Mouse (Mus musculus): ENCODE results near the gene Disp2.
A peak's percentile ranks its signal among the peaks of the same experiment; 100 is the strongest.

Gene Disp2

DNA sequence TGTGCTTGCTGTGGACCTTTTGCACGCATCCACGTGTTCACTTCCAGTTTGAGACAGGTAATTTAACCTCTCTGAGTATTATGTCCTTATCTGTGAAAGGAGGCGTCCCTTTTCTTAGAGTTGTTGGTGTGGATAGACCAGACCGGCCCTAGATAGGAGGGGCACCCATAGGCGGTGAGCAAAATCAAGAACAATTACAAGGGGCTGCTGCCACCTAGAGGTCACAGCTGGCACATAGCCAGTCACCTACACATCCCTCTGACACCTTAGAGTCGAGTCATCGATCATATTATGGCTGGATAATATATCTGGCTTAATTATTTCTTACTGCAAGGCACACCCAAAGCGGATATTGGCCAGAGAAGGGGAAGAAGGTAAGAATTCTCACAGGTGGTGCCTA, 19.7 kb upstream of the Disp2 start:
- no peak for DNase-seq (ENCODE audit: low spot score)

DNA sequence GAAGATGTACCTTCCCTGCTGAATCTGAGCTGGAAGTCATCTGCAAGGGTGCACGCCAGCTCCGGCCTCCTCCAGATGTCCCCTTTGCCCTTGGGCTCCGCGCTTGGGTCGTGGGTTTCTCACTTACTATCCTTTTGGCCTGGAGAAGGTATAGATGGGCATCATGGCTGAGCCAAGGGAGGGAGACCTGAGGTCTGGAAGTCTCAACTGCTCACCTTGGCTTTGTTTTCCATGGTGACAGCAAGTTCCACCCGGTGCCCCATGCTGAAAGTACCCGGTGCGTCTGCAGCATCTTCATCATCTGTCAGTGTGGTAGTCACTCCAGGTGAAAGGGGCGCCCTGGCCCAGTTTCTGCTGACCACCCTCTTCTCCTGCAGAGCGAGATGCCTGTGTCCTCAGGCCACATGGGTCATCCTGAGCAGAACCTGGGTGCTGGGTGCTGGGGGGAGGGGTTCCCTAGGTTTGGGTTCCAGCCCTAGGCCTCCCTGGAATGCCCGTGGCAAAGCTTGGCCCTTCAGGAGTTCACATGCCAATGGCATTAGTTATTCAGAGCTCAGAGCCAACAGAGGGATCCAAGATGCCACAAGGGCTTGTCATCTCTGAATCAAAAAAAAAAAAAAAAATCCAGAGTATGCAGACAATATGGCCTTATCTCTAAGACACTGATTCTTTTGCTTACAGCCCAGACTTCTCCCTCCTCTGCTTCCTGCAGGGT, 19.1 kb upstream of the Disp2 start:
- DNase-seq (ENCODE audit: low spot score): no peak

DNA sequence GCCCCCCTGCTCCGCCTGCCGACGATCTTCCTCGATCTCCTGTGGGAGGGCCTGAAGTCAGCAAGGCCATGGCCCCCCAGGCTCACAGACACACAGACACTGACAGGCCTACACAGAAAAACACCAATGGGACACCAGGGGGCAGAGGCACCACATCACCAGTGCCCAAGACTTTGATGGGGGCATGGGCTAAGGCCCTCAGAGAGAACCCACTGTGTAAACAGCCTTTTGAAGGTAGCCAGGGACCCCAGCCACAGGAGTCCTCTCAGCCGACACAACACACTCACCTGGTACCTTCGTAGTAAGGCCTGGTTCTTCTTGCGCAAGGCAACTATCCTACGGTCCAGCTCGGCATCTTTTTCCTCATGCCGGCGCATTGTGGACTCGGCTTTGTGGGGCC, 18.2 kb upstream of the Disp2 start:
- no peak for DNase-seq (ENCODE audit: low spot score)

DNA sequence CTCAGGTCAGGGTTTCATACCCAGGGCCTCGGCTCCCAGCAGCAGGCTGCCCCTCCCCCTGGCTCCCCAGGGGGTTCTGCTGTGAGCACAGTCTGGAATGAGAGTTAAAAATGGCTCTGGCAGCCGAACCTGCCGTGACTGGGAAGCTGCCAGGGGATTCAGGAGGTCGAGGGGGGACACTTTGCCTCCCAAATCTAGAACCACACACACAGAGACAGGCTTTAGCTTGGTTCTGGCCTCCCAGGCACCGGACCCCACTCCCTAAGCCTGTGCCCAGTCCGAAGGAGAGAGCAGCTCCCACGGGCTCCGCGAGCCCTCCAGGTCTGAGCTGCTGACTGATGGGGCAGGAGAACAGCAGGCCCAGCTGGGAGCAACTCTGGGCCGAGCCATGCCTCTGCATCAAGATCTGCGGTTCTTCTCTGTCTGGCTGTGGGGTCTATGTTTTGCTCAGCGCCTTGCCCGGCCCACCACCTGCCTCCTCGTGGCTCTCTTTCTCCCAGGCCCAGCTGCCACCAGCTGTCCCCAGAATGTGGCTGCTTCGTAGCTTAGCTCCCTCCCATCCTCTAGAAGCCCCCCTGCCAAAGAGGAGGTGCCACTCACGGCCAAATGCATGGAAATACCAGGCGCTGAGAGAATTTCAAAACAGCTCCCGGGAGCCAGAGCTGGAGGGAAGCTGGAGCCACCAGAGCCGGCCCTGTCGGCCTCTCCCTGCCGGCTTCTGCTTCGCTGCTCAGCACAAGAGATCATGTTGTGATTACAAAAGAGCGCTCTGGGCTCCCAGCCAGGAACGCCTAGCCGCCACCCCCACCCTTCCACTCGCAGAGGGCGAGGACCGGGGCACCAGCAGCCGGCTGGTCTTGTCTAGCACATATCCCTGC, 17.4 kb upstream of the Disp2 start, which contains the start of gene Ccdc9b:
Gene Ccdc9b, minus strand, starts transcription at position 756 of the 878 bp plus-strand sequence.
- DNase-seq (ENCODE audit: low spot score): peak; percentile 90

DNA sequence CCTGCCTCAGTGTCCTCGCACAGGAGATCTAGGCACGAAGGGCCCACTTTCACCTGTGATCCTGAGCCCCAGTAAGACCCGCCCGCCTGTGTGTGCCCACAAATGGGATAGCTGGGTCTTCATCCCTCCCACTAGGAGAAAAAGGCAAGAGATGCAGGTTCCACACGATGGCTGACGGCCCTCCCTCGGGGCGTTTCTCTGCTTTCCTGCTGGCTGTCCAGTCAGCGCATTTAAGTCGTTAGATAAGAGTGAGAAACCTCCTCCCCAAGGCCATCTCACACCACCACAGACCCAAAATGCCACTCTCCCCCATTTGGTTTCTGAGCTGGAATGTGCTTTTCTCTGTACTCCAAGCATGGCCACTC, 16.8 kb upstream of the Disp2 start:
- DNase-seq (ENCODE audit: low spot score): no peak

DNA sequence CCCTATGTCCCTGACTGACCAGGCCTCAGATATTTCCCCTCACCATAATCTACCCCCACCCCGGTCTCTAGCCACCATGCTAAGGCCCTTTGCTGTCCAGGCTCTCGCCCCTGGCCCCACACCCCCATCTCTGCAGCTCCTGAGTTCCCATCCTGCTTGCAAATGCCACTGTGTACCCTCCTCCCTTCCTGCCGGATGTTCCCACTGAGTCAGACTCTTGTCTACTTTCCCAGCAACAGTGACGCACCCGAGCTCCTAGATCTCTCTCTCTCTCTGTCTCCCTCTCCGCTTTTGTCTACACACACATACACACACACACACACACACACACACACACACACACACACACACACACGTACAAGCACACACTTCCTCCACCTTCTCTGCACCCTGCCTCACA, 16.1 kb upstream of the Disp2 start:
- DNase-seq (ENCODE audit: low spot score): no peak

DNA sequence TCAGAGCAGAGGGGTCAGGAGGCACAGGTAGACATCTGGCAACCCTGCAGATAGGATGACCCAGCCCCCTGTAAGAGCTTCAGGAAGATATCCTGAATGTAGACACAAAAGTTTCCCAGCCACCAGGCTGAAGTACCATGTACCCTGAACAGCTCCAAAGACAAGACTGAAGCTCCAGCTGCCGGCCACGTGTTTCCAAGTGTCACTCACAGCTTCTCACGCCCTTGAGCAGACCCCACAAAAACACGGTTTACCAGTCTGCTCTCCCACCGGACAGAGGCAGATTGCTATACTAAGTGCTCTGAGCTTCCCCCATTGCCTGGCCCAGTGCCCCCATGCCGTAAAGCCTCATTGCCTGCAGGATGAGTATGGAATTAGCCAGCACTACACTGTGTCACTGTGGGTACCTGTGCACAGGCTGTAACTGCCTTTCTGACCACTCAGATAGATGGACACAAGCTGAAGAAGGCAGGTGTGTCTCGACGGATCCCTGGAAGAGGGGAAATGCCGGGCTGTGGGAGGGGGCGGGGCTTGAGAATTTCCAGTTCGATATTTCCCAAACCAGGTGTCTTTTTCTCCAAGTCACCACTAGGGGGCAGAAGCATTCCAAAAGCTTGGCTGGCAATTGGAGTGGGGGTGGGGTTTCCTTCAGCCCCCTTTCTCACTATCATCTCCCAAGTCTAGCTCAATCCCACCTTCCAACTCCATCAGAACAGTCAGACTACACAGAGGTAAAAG, 15.3 kb upstream of the Disp2 start:
- no peak for DNase-seq (ENCODE audit: low spot score)

DNA sequence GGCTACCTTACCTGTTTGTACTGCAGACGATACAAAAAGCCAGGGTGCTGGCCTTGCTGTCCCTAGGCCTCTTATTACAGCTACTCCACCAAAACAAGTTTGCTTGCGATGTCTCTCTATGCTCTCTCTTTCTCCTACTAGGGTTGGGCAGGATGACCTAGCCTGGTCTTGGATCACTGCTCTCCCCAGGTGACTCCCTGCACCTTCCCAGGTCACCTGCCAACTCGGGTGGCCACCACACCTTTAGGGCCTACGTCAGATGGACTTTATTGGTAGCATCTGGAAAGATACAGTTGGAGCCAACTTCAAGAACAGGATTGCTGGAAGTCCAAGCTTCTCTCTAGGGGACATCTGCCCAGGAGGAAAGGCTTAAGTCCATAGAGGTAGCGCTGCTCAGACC, 14.6 kb upstream of the Disp2 start:
- no peak for DNase-seq (ENCODE audit: low spot score)

DNA sequence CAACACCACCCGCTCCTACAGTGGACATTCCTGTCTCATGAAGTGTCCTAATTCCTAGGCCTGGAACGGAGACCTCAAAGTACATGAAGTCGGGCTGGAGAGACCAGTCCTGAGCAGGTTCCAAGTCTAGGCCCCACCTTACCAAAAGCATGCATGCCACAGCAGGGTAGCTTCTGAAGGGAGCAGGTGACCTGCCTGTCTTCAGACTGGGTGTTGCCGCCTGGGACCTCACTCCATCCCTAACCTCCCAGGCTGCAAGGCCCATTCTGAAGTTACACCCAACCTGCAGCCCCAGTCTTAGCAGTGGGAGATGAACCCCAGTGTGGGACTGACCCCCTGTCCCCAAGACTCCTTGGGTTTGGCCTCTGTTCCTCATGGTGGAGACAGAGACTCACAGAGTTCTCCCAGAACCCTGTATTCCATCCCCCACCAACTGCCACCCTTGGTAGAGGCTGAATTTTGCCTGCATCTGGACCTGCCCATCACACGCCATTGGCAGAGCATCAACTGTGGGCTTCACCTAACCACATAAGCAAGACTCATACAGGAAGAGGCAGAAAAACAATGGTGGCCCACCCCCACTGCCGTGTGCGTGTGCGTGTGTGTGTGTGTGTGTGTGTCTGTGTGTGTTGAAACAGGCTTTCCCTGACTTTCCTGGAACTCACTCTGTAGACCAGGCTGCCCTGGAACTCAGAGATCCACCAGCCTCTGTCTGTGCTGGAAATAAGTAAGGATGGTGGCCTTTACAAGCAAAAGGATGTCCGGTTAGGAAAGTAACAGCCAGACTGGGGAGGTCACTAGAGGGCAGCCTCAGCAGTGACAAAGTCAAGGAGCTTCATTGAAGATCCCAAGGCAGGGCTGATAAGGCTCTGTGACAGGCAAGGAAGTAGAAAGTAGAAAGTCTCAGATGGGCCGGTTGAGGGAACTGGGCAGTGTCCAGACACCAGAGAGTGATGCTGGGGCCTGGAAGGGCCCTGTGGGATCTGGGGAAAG, 13.2 kb upstream of the Disp2 start:
- DNase-seq (ENCODE audit: low spot score): no peak

DNA sequence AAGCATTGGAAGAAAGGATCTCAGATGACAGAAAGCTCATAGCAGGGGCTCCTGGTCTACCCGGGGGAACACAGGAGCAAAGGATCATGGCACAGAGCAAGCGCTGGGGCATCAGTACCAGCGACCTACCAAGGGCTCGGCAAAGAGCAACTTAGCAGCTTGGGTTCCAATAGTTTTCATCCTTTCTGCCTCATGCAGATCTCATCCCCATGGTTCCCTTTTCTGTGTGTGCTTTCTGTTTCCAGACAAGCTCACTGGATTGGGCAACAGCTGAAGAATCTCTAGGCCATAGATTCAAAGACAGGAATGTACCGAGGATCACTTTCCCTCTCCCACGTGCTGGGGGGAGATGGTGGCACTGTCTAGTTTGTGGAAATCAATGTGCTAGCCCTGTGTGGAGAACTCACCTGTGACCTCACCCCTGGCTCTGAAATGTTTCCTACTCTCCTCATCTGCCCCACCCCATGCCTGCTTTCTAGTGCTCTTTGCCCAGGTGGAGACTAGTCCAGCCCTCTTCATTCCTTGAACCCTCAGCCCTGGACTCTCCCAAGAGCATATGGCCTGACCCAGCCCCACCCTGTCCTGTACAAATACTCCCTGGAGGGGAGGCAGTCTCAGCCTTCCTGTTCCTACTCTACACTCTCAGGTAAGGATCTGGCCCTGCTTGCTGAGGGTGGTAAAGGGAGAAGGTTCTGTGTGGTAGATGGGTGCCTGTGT, 7.2 kb upstream of the Disp2 start, which contains the start of gene Phgr1:
Gene Phgr1, plus strand, starts transcription at position 612 of the 717 bp plus-strand sequence.
- DNase-seq (ENCODE audit: low spot score): no peak

DNA sequence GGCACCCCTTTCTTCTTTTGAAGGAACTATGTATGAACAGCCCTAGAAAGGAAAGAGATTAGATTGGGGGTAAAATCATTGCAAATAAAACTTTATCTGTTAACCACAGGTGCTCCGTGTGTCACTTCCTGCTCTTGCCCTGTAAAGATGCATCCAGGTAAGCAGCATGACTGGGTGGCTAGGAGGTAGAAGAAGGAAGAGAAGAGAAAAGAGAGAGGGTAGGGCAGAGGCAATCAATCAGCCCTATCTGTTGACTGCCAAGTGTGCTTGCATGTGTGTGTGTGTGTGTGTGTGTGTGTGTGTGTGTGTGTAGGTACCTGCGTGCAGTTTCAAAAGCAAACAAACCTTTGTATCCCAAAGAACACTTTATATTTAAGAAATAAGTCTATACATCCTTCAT, 5.0 kb upstream of the Disp2 start:
- no peak for DNase-seq (ENCODE audit: low spot score)

DNA sequence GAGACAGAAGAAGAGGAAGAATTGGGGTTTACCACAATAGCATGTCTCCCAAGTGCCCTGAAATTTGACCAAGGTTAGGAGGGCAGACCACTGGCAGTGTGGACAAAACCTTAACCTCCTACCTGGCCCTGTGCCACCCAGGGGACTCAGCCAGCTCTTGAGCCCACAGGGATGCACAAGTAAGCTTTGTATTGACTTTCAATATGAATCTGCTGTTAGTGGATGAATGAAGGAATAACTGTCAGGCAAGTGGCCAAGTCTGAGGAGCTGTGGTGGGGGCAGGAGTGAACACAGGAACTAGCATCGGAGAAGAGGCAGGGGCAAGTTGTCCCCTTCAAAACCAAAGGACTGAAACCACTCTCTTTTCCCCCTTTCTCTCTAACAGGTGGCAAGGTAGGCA, 4.1 kb upstream of the Disp2 start:
- DNase-seq (ENCODE audit: low spot score): no peak

DNA sequence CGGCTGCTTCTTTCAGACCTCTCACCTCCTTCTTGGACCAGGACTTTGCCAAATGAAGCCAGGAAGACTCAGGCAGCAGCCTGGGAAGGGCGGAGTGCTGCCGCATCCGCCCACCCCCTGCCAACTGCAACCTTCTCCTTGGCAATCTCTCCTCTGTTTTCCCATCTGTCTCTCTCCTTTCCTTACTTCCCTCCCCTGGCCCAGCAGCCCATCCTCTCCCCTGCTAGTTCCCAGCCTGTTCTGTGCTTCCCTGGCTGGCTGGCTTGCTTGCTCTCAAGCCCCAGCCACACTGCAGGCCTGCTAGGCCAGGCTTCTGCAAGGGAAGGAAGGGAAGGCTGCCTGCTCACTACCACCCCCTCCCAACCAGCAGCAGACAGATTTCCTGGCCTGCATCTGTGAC, 3.7 kb upstream of the Disp2 start:
- no peak for DNase-seq (ENCODE audit: low spot score)

DNA sequence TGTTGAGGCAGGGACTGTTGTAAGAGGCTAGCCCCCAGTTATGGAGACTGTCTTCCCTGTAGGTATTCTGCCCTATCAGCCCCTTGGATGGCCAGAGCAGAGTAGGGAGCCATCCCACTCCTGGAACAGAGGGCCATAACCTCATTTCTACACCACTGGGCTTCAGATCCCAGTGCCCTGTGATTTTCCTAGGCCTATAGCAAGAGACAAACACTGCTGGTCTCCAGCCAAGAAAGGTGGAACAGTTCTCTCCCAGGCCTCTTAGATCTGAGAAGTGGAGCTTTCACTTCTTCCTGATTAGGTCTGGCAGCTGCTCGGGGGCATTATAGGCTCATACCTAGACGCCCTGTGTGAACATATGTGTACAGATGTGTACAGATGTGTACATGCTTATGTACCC, 3.2 kb upstream of the Disp2 start:
- DNase-seq (ENCODE audit: low spot score): no peak

DNA sequence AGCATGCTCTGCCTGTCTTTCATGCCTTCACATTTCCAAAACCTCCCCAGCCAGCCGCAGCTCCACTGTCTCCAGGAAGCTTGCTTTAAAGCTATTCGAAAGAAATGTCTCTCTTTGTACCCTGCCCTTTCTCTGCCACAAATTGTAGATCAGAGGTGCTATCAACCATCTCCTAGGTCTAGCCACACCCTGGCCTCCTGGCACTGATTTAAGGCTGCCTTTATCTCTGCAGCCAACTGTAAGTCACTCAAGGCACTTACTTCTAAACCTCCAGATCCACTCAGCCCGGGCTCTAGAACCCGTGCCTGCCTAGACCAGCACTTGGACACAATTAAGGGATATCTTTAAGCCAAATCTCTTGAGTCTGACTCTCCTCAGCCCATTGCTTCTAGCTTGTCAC, 1.1 kb upstream of the Disp2 start:
- no peak for DNase-seq (ENCODE audit: low spot score)

DNA sequence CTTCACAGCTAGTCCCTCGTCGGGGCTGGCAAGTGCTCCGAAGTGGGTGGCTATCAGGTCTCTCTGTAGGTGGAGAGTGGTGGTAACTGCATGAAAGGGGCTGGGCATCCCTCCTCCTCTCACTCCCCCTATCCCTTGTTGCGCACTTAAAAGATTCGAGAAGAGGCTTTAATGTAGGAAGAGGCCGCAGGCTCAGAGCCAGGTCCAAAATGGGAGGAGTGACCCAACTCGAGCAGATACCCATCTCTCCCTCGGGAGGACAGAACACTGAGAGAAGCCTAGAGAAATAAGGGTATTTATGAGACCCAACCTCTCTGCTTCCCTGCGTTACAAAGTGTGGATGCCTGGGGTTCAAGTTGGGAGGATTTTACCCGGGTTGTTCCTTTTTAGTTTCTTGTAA, 454 bp upstream of the Disp2 start:
- no peak for DNase-seq (ENCODE audit: low spot score)

DNA sequence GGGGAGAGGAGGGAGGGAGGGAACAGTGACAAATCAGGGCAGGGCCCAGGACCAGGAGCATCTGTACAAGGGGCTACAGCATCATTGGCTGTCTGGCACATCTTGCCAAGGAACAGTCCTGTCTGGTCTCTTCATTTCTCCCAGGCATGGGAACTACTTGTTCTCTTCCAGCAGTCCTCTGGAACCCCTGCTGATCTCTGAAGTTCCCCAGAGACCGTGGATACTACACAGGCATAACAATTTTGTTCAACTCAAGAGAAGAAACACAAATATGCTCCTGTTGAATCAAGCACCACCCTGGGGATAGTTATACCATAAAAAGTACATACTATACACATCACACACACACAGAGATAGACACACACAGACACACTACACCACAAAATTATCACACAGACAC, 1.6 kb downstream of the Disp2 start:
- no peak for DNase-seq (ENCODE audit: low spot score)

DNA sequence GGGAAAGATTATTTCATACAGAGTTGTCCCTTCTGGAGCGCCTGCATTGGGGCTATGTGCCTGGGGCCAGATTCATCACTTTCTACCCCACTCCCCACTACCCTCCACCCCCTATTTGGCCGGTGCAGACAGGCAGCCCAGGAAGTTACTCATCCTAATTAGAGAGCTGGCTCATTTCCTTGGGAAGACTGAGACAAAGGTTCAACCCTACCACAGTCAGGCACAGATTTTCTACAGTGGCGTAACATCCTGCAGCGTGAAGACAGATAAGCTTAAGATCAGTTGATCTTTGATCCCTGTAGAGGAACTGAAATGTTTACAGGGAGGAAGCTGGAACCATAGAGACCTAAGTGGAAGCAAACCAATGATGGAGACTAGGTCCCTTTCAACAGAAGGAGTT, 2.8 kb downstream of the Disp2 start:
- DNase-seq (ENCODE audit: low spot score): no peak

DNA sequence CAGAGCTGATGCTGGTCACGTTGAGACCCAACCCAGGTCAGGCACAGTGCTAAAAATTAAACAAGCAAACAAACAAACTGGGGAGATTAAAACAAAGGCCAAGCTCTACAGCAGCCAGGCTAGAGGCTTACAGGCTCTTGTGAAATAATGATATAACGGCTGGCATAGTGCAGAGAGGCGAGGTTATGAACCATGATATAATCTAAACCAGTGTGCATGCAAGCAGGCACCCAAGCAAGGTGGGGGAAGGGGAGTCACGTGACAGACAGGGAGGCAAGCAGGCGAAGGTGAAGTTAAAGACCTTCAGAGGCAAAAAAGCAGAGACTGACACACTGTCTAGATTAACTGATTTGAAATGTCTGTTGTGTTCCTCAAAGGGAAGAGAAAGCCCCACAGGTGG, 3.6 kb downstream of the Disp2 start:
- DNase-seq (ENCODE audit: low spot score): no peak

DNA sequence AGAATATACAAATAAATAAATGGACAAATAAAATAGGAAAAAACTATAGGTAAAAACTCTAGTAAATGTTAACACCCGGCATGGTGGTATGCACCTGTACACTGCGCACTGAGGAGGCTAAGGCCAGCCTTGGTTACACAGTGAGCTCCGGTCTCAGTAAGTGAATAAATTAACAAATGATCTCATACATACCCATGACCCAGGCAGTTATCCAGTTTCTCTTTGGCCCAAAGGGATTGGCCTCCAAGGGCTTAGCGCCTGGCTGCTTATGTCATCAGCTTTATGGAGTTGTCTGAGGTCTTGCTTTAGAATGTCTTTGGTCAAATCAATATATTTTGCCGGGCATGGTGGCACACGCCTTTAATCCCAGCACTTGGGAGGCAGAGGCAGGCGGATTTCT, 4.1 kb downstream of the Disp2 start:
- DNase-seq (ENCODE audit: low spot score): no peak

DNA sequence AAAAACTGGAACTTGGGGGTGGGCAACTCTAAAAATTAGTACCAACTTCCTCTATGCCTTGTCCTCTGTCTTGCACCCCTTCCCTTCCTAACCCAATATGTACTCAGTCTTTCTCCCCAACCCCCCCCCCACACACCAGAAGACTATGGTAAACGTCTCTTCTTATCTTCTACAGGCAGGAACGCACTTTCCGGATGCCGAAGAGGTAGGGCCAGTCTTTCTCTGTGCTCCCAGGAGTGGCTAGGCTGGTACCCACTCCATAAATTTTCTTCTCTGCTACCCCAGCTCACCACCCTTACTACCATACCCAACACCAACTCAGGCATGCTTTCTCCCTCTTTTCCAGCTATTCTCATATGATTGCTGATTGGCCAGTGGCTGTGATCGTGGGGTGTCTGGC, 7.0 kb downstream of the Disp2 start:
- no peak for DNase-seq (ENCODE audit: low spot score)

All from ovary, postnatal 36 days (tissue).